Comparison of ENCODE assay signal across 8 mouse cellular contexts in genomic region chr6:101198284-101198942, GRCm38 (mm10).
DNase-seq lines count a peak whose midpoint lies in the region; TF ChIP-seq lines count a peak whose summit lies in the region.
"Had no signal": no experiment of that assay in that cellular context is flagged by ENCODE, and none has a peak within 500 bp of the region (broad histone marks: within the 10 kb centered on the region; RNA-seq: fewer than 3 reads in every experiment).

No protein-coding gene starts in this region.

- H3K27ac ChIP-seq in olfactory bulb, adult 2 months (ENCODE audit: insufficient read depth, low read depth, low read length): no peak overlapping the region
- H3K27ac ChIP-seq: liver, embryonic 15.5 days had no signal

- TF ChIP-seq POLR2A in olfactory bulb, adult 2 months (IDR thresholded peaks at IDR 0.05; ENCODE audit: insufficient read depth, low read depth, low read length): no peak

- no peak for TF ChIP-seq CTCF in olfactory bulb, adult 2 months (IDR thresholded peaks at IDR 0.05; ENCODE audit: insufficient read depth, low read depth, low read length)

- DNase-seq in ES-CJ7 (ENCODE audit: low read depth, low spot score): peak; percentile 21
- peak; percentile 25 for DNase-seq in R1 (ENCODE audit: low read depth, low spot score)
- DNase-seq in frontal cortex, postnatal 25 days (ENCODE audit: low spot score in 2 of 2): peak; percentile 20
- DNase-seq in layer of hippocampus, postnatal 36 days: peak; percentile 8 to 29
- no peak for DNase-seq in spleen, postnatal 36 days (ENCODE audit: low spot score in 2 of 2)
- no peak for DNase-seq in ovary, postnatal 36 days (ENCODE audit: low spot score)

- WGBS in olfactory bulb, adult 2 months: 3% methylated on average over 24 of the region's 24 CpGs

- peak overlapping the region; percentile 40 for H3K4me3 ChIP-seq in olfactory bulb, adult 2 months (ENCODE audit: insufficient read depth, low read depth, low read length)
- H3K4me3 ChIP-seq: liver, embryonic 15.5 days had no signal

- H3K4me1 ChIP-seq in olfactory bulb, adult 2 months (ENCODE audit: control insufficient read depth, insufficient read depth, low read length): peaks cover 9% of the 10 kb centered on the region
- H3K4me1 ChIP-seq: liver, embryonic 15.5 days had no signal

Comparison
In these comparisons a context has a peak if more than half of its experiments do, and no peak if none do; other contexts are left out.
1. DNase-seq: peak in ES-CJ7 (single experiment), R1 (single experiment), frontal cortex, postnatal 25 days (2 of 2) and layer of hippocampus, postnatal 36 days (2 of 2); none in spleen, postnatal 36 days (0 of 2) and ovary, postnatal 36 days (single experiment).